Mouse (Mus musculus) liver, embryonic 12.5 days (tissue): Measurements from ENCODE around the gene Fus. TPM values are rescaled to one million over a fixed set of nuclear protein-coding genes. Genes with fewer than 3 reads are reported as not detected.

Experiments
- polyA plus RNA-seq: library from polyadenylated mRNA; unstranded; fragments of >200 nt; fragmentation: Nextera tagmentation; extraction: Ambion mirVana; gene quantifications from 2 replicates; pipeline ENCODE4 v1.2.1, GENCODE M21; 2016

Fus gene
- polyA plus RNA-seq, 1 experiment from 2014 or later: 217 TPM

Other genes starting within 250 kb of the Fus start
- gene Ctf2, start 235.3 kb upstream of the Fus start, polyA plus RNA-seq: 0.13 and 0.26 TPM in 2 replicates
- 3.7 TPM in 2 replicates for gene Fbxl19, start 222.9 kb upstream of the Fus start, polyA plus RNA-seq
- 14.8 and 15.0 TPM in 2 replicates for gene Orai3, start 197.6 kb upstream of the Fus start, polyA plus RNA-seq
- gene Setd1a, start 190.8 kb upstream of the Fus start, polyA plus RNA-seq: 13.1 and 13.7 TPM in 2 replicates
- gene Gm49388, start 181.8 kb upstream of the Fus start, polyA plus RNA-seq: not detected in 2 replicates
- 28.0 and 29.8 TPM in 2 replicates for gene Hsd3b7, start 166.9 kb upstream of the Fus start, polyA plus RNA-seq
- gene Stx4a, start 143.2 kb upstream of the Fus start, polyA plus RNA-seq: 19.0 and 21.1 TPM in 2 replicates
- 0.20 and 0.56 TPM in 2 replicates for gene Stx1b, start 142.9 kb upstream of the Fus start, polyA plus RNA-seq
- gene Zfp646, start 91.2 kb upstream of the Fus start, polyA plus RNA-seq: 8.6 and 9.1 TPM in 2 replicates
- gene Zfp668, start 90.6 kb upstream of the Fus start, polyA plus RNA-seq: 11.2 and 11.3 TPM in 2 replicates
- 0.26 and 0.49 TPM in 2 replicates for gene Prss53, start 76.5 kb upstream of the Fus start, polyA plus RNA-seq
- gene Gm21974, start 72.0 kb upstream of the Fus start, polyA plus RNA-seq: not detected in 2 replicates
- gene Vkorc1, start 71.8 kb upstream of the Fus start, polyA plus RNA-seq: 75.0 and 80.3 TPM in 2 replicates
- 81.3 and 82.2 TPM in 2 replicates for gene Bckdk, start 63.4 kb upstream of the Fus start, polyA plus RNA-seq
- 29.5 and 31.0 TPM in 2 replicates for gene Kat8, start 54.9 kb upstream of the Fus start, polyA plus RNA-seq
- 4.0 and 4.4 TPM in 2 replicates for gene Prss8, start 37.4 kb upstream of the Fus start, polyA plus RNA-seq
- gene Prss36, start 20.7 kb upstream of the Fus start, polyA plus RNA-seq: 3.9 and 5.1 TPM in 2 replicates
- 32.9 and 33.8 TPM in 2 replicates for gene Pycard, start 26.4 kb downstream of the Fus start, polyA plus RNA-seq
- not detected in 2 replicates for gene Trim72, start 36.5 kb downstream of the Fus start, polyA plus RNA-seq
- 2.1 and 2.2 TPM in 2 replicates for gene Itgam, start 95.2 kb downstream of the Fus start, polyA plus RNA-seq
- not detected in 2 replicates for gene Gm49368, start 95.2 kb downstream of the Fus start, polyA plus RNA-seq
- 0.17 and 0.19 TPM in 2 replicates for gene Itgax, start 162.1 kb downstream of the Fus start, polyA plus RNA-seq
- 0.08 TPM in 1 of 2 replicates, not detected in the other for gene Itgad, start 186.9 kb downstream of the Fus start, polyA plus RNA-seq
- 1.2 and 1.5 TPM in 2 replicates for gene Cox6a2, start 238.9 kb downstream of the Fus start, polyA plus RNA-seq